Mouse (Mus musculus): ENCODE measurements at regions not wholly inside any gene's neighbourhood (a gene's known extent, or its start where the extent isn't known, plus 50 kb on each side); places are given as distances from the start of the nearest gene placed in this dataset.

DNA sequence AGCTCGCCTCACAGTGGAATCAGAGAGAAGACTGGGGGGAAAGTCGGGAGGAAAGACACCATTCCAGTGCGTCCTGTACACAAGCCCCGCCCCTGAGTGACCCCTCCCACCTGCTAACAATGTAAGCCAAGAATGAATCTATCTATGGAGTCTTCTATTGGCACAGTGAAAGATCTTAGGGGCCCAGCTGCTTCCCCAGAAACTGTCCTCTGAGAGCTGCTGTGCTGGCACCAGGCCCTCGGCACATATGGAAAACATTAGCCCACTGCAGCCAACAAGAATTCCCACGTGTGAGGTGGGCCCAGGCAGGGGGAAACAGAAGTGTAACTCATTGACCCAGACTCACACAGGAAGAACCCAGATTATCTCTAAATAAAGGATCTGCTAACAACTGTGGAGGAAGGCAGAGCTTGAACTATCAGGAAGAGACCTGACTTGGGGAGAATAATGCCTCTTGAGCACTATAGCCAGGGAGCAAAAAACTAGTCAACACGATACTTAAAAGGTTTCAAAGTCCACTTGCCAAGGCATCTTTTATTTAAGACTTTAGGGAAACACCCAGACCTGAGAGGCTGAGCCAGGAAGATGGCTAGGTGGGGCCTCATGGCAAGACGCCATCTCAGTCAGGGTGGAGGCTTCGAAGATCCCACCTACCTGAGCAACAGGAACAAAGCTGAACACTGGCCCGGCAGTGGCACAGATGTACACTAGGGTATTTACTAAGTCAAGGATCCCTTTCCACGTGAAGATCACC is 180.1 kb downstream of the Mroh4 start:
- TF ChIP-seq CTCF (IDR thresholded peaks at IDR 0.05) (no peak), EP300 (IDR thresholded peaks at IDR 0.05) (no peak)

All from lung, postnatal 0 days (tissue).